Mouse (Mus musculus) limb, embryonic 12.5 days (tissue): ENCODE data around the gene Eif3a. TPM values are rescaled to one million over a fixed set of nuclear protein-coding genes. Genes with fewer than 3 reads are reported as not detected.

Source experiments
- ATAC-seq: fragments of 200-750 bp; cut with Nextera tagmentation; 2 replicates; pipeline ENCODE4 v1.8.0; 2017; ENCODE audit warnings: low read depth, moderate TSS enrichment; ENCODE audit not compliant: insufficient number of reproducible peaks, insufficient read depth, low FRiP score, low TSS enrichment
- H3K27ac ChIP-seq: fragments of 300-500 bp; sonication (generic); 2 replicates; pipeline ENCODE4 v1.5.1; 2016; ENCODE audit warnings: mild to moderate bottlenecking, moderate library complexity
- H3K27me3 ChIP-seq: fragments of 300-500 bp; sonication (generic); 2 replicates; pipeline ENCODE4 v1.6.1; 2016; ENCODE audit warnings: mild to moderate bottlenecking, moderate library complexity
- H3K36me3 ChIP-seq: fragments of 300-500 bp; sonication (generic); 2 replicates; pipeline ENCODE4 v1.6.1; 2016; ENCODE audit warnings: mild to moderate bottlenecking, moderate library complexity
- H3K4me1 ChIP-seq: fragments of 300-500 bp; sonication (generic); replicated peaks from 2 replicates; pipeline ENCODE4 v1.6.1; 2016
- H3K4me2 ChIP-seq: fragments of 300-500 bp; sonication (generic); 2 replicates; pipeline ENCODE4 v1.6.1; 2016; ENCODE audit warnings: mild to moderate bottlenecking, moderate library complexity
- H3K4me3 ChIP-seq: fragments of 300-500 bp; sonication (generic); replicated peaks from 2 replicates; pipeline ENCODE4 v1.5.1; 2016; ENCODE audit warnings: mild to moderate bottlenecking
- H3K9ac ChIP-seq: fragments of 300-500 bp; sonication (generic); replicated peaks from 2 replicates; pipeline ENCODE4 v1.6.1; 2016; ENCODE audit warnings: mild to moderate bottlenecking, moderate library complexity
- H3K9me3 ChIP-seq: fragments of 300-500 bp; sonication (generic); 2 replicates; pipeline ENCODE4 v1.6.1; 2016; ENCODE audit warnings: mild to moderate bottlenecking, moderate library complexity
- WGBS: fragments of 180-500 bp; shearing (Covaris S2); methylation state at CpG from one replicate; pipeline ENCODE4 v1.1.7; 2016; 5-methylcytosine and 5-hydroxymethylcytosine counted together
- polyA plus RNA-seq: library from polyadenylated mRNA; unstranded; fragments of >200 nt; fragmentation: Nextera tagmentation; extraction: Ambion mirVana; gene quantifications from 2 replicates; pipeline ENCODE4 v1.2.1, GENCODE M21; 2016

Gene Eif3a
- polyA plus RNA-seq, 1 experiment from 2014 or later: 143 TPM

DNA sequence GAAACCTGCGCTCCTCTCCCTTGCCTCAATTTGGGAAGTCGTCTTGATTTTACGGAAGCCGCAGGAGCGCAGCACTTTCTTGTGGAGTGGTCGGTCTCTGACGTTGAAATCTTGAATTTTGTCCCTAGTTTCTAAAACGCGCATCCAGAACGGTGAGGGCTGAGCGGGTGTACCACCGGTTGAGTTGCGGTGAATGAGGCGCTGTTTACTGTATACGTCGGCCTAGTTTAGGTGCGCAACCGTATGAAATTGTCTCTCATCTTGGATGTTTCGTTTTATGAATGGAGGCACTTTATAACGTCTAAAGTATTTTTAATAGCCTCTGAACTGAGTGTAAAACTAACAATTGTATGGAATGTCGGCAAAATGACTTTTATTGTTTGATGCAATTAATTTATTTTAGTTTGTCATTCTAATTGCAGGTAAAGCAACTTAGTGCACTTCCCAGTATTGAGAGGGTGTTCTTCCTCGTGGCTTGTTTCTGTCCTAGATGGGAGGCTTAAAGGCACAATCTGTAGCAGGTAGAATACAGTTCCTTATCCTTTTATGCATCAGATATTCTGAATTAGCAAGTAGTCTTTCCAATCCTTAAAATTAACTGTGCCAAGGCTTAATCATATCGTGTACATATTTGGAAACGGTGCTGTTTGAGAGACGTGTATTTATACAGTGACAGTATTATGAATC, 33.2 kb downstream of the Eif3a start:
- no peak for ATAC-seq
- Histone ChIP-seq H3K27me3 (peaks cover 22% of the 10 kb centered on the region), H3K4me3 (peak overlapping the region; percentile 75), H3K4me2 (peak overlapping the region; percentile 99), H3K27ac (no peak overlapping the region), H3K9me3 (no peaks in the 10 kb centered on the region), H3K36me3 (peaks cover 11% of the 10 kb centered on the region), H3K4me1 (peaks cover 12% of the 10 kb centered on the region), H3K9ac (peak overlapping the region; percentile 66; the same call in 1 of the 2 replicates)
- WGBS: 6% methylated on average over 25 of the region's 25 CpGs

DNA sequence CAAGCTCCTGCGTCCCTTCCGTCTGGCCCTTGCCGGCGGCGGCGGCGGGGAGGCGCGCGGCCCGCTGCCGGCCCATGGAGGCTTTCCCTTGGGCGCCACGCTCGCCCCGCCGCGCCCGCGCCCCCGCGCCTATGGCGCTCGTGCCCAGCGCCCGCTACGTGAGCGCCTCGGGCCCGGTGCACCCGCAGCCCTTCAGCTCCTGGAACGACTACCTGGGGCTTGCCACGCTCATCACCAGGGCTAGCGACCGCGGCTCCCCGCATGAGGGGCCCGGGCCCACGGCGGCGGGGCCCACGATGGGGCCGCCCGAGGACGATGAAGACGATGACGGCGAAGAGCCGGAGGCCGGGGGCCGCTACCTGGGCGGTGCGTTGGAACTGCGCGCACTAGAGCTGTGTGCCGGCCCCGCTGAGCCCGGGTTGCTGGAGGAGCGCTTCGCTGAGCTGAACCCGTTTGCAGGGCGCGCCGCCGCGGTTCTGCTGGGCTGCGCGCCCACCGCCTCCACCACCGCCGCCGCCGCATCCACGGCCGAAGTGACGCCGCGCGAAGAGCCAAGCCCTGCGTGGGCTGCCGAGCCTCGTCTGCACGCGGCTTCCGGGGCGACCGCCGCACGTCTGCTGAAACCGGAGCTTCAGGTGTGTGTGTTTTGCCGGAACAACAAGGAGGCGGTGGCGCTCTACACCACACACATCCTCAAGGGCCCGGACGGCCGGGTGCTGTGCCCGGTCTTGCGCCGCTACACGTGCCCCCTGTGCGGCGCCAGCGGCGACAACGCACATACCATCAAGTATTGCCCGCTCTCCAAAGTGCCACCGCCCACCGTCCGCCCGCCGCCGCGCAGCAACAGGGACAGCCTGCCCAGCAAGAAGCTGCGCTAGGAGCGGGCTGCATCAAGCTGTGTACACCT, 34.0 kb downstream of the Eif3a start:
- under 1% methylated on average over 103 of the region's 115 CpGs for WGBS
- ATAC-seq: peak; percentile 50
- peaks cover 7% of the 10 kb centered on the region for H3K36me3 ChIP-seq

DNA sequence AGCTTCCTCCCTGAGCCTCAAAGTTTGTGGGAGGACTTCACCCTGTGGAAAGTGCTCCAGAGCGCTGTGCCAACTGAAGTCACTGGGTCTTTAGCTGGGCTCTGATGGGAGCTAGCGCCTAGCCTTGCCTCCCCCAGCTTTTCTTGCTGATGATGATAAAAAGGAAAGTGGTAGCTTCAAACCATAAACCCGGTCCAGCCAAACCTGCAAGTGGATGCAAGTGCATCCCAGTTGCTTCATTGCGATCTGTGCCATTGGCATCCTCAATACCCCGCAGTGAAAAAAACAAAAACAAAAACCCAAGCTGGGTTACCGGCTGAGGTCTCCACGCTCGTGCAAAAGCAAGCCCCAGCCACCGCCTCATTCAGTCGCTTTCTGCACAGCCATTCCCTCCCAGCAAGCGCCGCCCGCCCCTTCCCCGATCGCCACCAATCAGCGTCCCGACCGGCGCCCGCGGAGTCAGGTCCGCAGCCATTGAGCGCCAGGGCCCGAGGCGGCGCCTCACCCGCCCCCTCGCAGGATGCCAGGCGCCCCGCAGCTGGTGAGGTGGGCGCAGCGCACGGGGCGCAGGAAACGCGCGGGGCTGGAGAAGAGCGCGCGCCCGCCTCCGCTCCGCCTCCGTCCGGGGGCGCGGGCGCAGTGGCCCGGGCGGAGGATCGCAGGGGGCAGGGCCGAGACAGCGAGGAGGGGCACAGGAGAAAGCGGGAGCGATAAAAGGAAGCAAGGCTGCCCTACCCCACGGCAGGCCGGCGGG, 34.8 kb downstream of the Eif3a start, which contains the start of gene Nanos1:
Gene Nanos1 (plus strand): TSS at position 550 of the 754 bp plus-strand sequence.
- Histone ChIP-seq H3K27ac (peak within 1 kb of the TSS; percentile 64), H3K9me3 (no peaks in the 10 kb centered on the region), H3K4me2 (peak within 1 kb of the TSS; percentile 99), H3K27me3 (peaks cover 22% of the 10 kb centered on the region), H3K36me3 (peaks cover 7% of the 10 kb centered on the region), H3K9ac (peak within 1 kb of the TSS; percentile 66), H3K4me3 (peak within 1 kb of the TSS; percentile 75), H3K4me1 (peaks cover 12% of the 10 kb centered on the region)
- ATAC-seq: peak; percentile 92
- under 1% methylated on average over 54 of the region's 58 CpGs for WGBS

More for the DNA sequence above, 34.0 kb downstream of the Eif3a start:
- no peaks in the 10 kb centered on the region for H3K9me3 ChIP-seq
- peak overlapping the region; percentile 99 for H3K4me2 ChIP-seq
- peak overlapping the region; percentile 75 for H3K4me3 ChIP-seq
- peak overlapping the region; percentile 64 for H3K27ac ChIP-seq
- peaks cover 12% of the 10 kb centered on the region for H3K4me1 ChIP-seq
- H3K9ac ChIP-seq: peak overlapping the region; percentile 66
- H3K27me3 ChIP-seq: peaks cover 22% of the 10 kb centered on the region

DNA sequence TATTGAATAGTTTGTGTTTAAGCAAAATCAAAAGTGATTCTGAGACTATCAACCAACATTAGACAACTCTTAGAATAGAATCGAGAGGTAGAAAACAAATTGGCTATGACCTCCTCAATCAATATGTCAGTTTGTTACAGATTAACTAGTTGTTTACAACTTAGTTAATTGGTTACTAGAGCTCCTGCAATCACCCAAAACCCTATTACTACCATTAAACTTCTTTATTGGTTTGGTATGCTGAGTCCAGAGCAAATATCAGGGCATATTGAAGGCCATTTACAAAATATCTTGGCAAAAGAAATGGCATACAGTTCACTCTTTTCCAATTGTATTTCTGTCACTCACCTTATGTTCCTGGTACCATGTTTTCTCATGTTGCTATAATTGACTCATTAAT, 42.7 kb downstream of the Eif3a start:
- Histone ChIP-seq H3K36me3 (no peaks in the 10 kb centered on the region), H3K9ac (no peak overlapping the region), H3K4me2 (no peak overlapping the region), H3K4me3 (no peak overlapping the region), H3K9me3 (no peaks in the 10 kb centered on the region), H3K27me3 (no peaks in the 10 kb centered on the region), H3K4me1 (no peaks in the 10 kb centered on the region), H3K27ac (no peak overlapping the region)
- ATAC-seq: no peak
- 71% methylated on average over 1 of the region's 1 CpGs for WGBS

DNA sequence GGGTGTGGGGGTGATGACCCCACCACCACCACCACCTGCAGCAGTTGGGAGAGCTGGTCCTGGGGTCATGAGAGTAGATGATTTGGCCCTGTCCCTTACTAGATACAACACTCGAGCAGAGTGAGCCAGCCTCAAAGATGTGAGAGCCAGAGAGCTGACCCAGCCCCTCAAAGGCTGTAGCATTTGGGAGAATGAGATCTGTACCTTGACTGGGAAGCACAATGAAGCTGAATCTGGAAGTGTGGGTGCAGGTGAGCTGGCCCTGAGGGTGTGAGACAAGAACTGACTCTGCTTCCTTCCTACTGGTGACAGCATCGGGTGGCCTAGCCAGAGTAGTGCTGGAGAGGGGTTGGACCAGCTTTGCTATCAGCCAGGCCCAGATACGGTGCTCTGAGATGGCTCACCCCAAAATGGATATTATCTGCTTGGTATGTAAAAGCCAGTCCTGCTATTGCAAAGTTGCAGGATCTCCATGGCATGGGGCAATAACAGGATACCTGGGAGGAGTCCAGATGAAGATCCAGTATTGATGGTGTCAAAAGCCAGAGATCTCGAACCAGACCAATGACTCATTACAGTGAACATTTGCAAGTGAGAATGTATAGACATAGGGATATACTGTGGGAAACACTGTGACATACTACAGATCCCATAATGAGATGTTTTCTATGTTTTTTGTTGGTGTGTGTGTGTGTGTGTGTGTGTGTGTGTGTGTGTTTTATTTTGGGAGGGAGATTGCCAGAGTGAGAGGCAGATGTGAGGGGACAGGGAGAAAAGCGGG, 46.5 kb downstream of the Eif3a start:
- Histone ChIP-seq H3K4me3 (no peak overlapping the region), H3K9me3 (no peaks in the 10 kb centered on the region), H3K4me2 (no peak overlapping the region), H3K9ac (no peak overlapping the region), H3K27me3 (no peaks in the 10 kb centered on the region), H3K27ac (no peak overlapping the region), H3K4me1 (no peaks in the 10 kb centered on the region), H3K36me3 (no peaks in the 10 kb centered on the region)
- no peak for ATAC-seq
- WGBS: 77% methylated on average over 5 of the region's 5 CpGs

DNA sequence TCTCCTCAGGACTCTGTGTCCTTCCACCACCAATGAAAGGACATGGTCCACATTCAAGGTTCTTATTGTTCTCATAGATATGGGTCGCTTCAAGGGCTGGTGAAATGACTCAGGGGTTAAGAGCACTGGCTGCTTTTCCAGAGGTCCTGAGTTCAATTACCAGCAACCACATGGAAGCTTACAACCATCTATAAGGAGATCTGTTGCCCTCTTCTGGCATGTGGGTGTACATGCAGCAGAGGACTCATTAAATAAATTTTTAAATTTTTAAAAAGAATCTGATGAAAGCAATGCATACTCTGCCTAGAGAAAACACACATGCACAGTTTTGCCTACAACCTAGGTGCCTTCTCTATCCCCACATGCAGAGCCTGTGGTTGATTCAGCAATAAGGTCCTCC, 49.9 kb downstream of the Eif3a start:
- H3K9ac ChIP-seq: no peak overlapping the region
- no peak for ATAC-seq
- no peak overlapping the region for H3K4me3 ChIP-seq
- H3K4me2 ChIP-seq: no peak overlapping the region
- no peaks in the 10 kb centered on the region for H3K27me3 ChIP-seq
- H3K9me3 ChIP-seq: no peaks in the 10 kb centered on the region
- no peaks in the 10 kb centered on the region for H3K4me1 ChIP-seq
- WGBS: 48% methylated on average over 1 of the region's 1 CpGs
- no peaks in the 10 kb centered on the region for H3K36me3 ChIP-seq
- H3K27ac ChIP-seq: no peak overlapping the region

- H3K27me3 ChIP-seq: no peaks in the 10 kb centered on the region; the same call in 1 of the 2 replicates
- no peak overlapping the region for H3K27ac ChIP-seq
- no peak for ATAC-seq
- no peaks in the 10 kb centered on the region for H3K9me3 ChIP-seq
- H3K4me2 ChIP-seq: no peak overlapping the region
- no peak overlapping the region for H3K9ac ChIP-seq
- no peaks in the 10 kb centered on the region for H3K4me1 ChIP-seq
- 84% methylated on average over 1 of the region's 1 CpGs for WGBS
- no peak overlapping the region for H3K4me3 ChIP-seq
- no peaks in the 10 kb centered on the region for H3K36me3 ChIP-seq
Measured at GRCm38 (mm10) chr19:60731966-60732365, 58.5 kb downstream of the Eif3a start.

- no peaks in the 10 kb centered on the region for H3K9me3 ChIP-seq
- H3K4me3 ChIP-seq: no peak overlapping the region
- no peak for ATAC-seq
- no peak overlapping the region for H3K27ac ChIP-seq
- H3K27me3 ChIP-seq: no peaks in the 10 kb centered on the region; the same call in 1 of the 2 replicates
- no peaks in the 10 kb centered on the region for H3K4me1 ChIP-seq
- no peak overlapping the region for H3K4me2 ChIP-seq
- H3K36me3 ChIP-seq: no peaks in the 10 kb centered on the region
- 75% methylated on average over 1 of the region's 1 CpGs for WGBS
- no peak overlapping the region for H3K9ac ChIP-seq
Measured at GRCm38 (mm10) chr19:60731299-60731698, 59.2 kb downstream of the Eif3a start.

GRCm38 (mm10) chr19:60730281-60730852, 60.1 kb downstream of the Eif3a start:
- no peak overlapping the region for H3K27ac ChIP-seq
- no peaks in the 10 kb centered on the region for H3K36me3 ChIP-seq
- no peak overlapping the region for H3K9ac ChIP-seq
- no peaks in the 10 kb centered on the region for H3K4me1 ChIP-seq
- WGBS: 49% methylated on average over 2 of the region's 2 CpGs
- H3K9me3 ChIP-seq: no peaks in the 10 kb centered on the region
- no peak overlapping the region for H3K4me3 ChIP-seq
- no peaks in the 10 kb centered on the region; the same call in 1 of the 2 replicates for H3K27me3 ChIP-seq
- H3K4me2 ChIP-seq: no peak overlapping the region
- ATAC-seq: no peak

GRCm38 (mm10) chr19:60716381-60716780, 74.1 kb downstream of the Eif3a start:
- Histone ChIP-seq H3K9me3 (no peaks in the 10 kb centered on the region), H3K4me2 (no peak overlapping the region), H3K27me3 (no peaks in the 10 kb centered on the region), H3K4me1 (no peaks in the 10 kb centered on the region), H3K4me3 (no peak overlapping the region), H3K36me3 (no peaks in the 10 kb centered on the region), H3K27ac (no peak overlapping the region), H3K9ac (no peak overlapping the region)
- 96% methylated on average over 2 of the region's 2 CpGs for WGBS
- no peak for ATAC-seq
